Mouse (Mus musculus) CD4-positive, CD25-positive, alpha-beta regulatory T cell, adult 4 months (primary cell): ENCODE measurements around the gene Mapk6. TPM values are rescaled to one million over a fixed set of nuclear protein-coding genes. Genes with fewer than 3 reads are reported as not detected.
A peak's percentile ranks its signal among the peaks of the same experiment; 100 is the strongest.
"Not testable (repeated sequence)": the region's sequence is repeated elsewhere in the genome, so short reads cannot be mapped to it uniquely, and the experiment has no call there.

Source experiments
- ATAC-seq: one replicate; pipeline ENCODE4 v1.8.0; 2017
- polyA plus RNA-seq, 2 experiments: library from polyadenylated mRNA; unstranded; fragments of 100-300 nt; shearing (Covaris generic); gene quantifications; one replicate each; pipeline ENCODE4 v1.2.1; 2017

The Mapk6 gene
- polyA plus RNA-seq, 2 experiments from 2014 or later = 31.1 to 45.6 TPM

GRCm38 (mm10) chr9:75378774-75379173 lies 31.0 kb downstream of the Mapk6 start:
- ATAC-seq = no peak

- no peak for ATAC-seq
Measured at GRCm38 (mm10) chr9:75376428-75376827, 33.4 kb downstream of the Mapk6 start.

- ATAC-seq = no peak
Measured at GRCm38 (mm10) chr9:75375606-75376005, 34.2 kb downstream of the Mapk6 start.

- ATAC-seq = no peak
Measured at GRCm38 (mm10) chr9:75368779-75369178, 41.0 kb downstream of the Mapk6 start.

GRCm38 (mm10) chr9:75366191-75366590 lies 43.6 kb downstream of the Mapk6 start:
- no peak for ATAC-seq

GRCm38 (mm10) chr9:75365195-75365594 lies 44.6 kb downstream of the Mapk6 start:
- ATAC-seq = no peak

- not testable (repeated sequence) for ATAC-seq
Measured at GRCm38 (mm10) chr9:75363702-75364101, 46.1 kb downstream of the Mapk6 start.

- ATAC-seq = no peak
Measured at GRCm38 (mm10) chr9:75363001-75363400, 46.8 kb downstream of the Mapk6 start.

GRCm38 (mm10) chr9:75362201-75362600 lies 47.6 kb downstream of the Mapk6 start:
- no peak for ATAC-seq

GRCm38 (mm10) chr9:75361699-75362098 lies 48.1 kb downstream of the Mapk6 start:
- ATAC-seq = peak; percentile 90

- no peak for ATAC-seq
Measured at GRCm38 (mm10) chr9:75357087-75357654, 52.6 kb downstream of the Mapk6 start.

GRCm38 (mm10) chr9:75355783-75356182 lies 54.0 kb downstream of the Mapk6 start:
- no peak for ATAC-seq

GRCm38 (mm10) chr9:75353094-75353493 lies 56.7 kb downstream of the Mapk6 start:
- ATAC-seq = no peak

- no peak for ATAC-seq
Measured at GRCm38 (mm10) chr9:75348641-75349040, 61.2 kb downstream of the Mapk6 start.

- ATAC-seq = no peak
Measured at GRCm38 (mm10) chr9:75348066-75348465, 61.7 kb downstream of the Mapk6 start.

- no peak for ATAC-seq
Measured at GRCm38 (mm10) chr9:75347458-75347857, 62.3 kb downstream of the Mapk6 start, which contains the start of gene Bcl2l10. Gene Bcl2l10, plus strand, starts transcription at chr9:75347758.

- ATAC-seq = no peak
Measured at GRCm38 (mm10) chr9:75342433-75342832, 67.4 kb downstream of the Mapk6 start.

GRCm38 (mm10) chr9:75338016-75338415 lies 71.8 kb downstream of the Mapk6 start:
- no peak for ATAC-seq

- no peak for ATAC-seq
Measured at GRCm38 (mm10) chr9:75334440-75334839, 75.4 kb downstream of the Mapk6 start.

- ATAC-seq = no peak
Measured at GRCm38 (mm10) chr9:75330821-75331220, 79.0 kb downstream of the Mapk6 start.

- ATAC-seq = no peak
Measured at GRCm38 (mm10) chr9:75328047-75328446, 81.8 kb downstream of the Mapk6 start.

GRCm38 (mm10) chr9:75322099-75322885 lies 87.5 kb downstream of the Mapk6 start:
- ATAC-seq = no peak

GRCm38 (mm10) chr9:75319365-75319764 lies 90.4 kb downstream of the Mapk6 start:
- ATAC-seq = no peak
